Mouse (Mus musculus) MEL (cell line): Measurements from ENCODE around the gene Olfr12. TPM values are rescaled to one million over a fixed set of nuclear protein-coding genes. Genes with fewer than 3 reads are reported as not detected.

ENCODE experiments used
- DNase-seq: peaks from one replicate; pipeline ENCODE4 v3.0.0; 2011; ENCODE audit warnings: low read depth, low spot score
- H3K27ac ChIP-seq: 2 replicates; pipeline ENCODE4 v1.5.1; 2012; ENCODE audit warnings: low read depth, mild to moderate bottlenecking, control low read depth, low read length, moderate library complexity; ENCODE audit not compliant: control insufficient read depth
- H3K27me3 ChIP-seq, 2 experiments: fragments of 150-350 bp in 1 of 2; sonication (generic) in 1 of 2; 2 replicates each; pipeline ENCODE4 v1.6.1; 2012; ENCODE audit warnings: low read length in 2 of 2, mild to moderate bottlenecking in 2 of 2, improper control_type of control experiment in 1 of 2, moderate library complexity in 1 of 2; ENCODE audit not compliant: insufficient read depth in 2 of 2, control insufficient read depth in 1 of 2
- H3K36me3 ChIP-seq, 2 experiments: 2 replicates each; pipeline ENCODE4 v1.6.1; 2012 to 2014; ENCODE audit warnings: low read length in 2 of 2, improper control_type of control experiment in 1 of 2, inconsistent platforms in 1 of 2, mild to moderate bottlenecking in 1 of 2; ENCODE audit not compliant: insufficient read depth in 2 of 2, control insufficient read depth in 1 of 2
- H3K4me1 ChIP-seq, 2 experiments: fragments of 150-350 bp in 1 of 2; sonication (generic) in 1 of 2; 2 replicates each; pipeline ENCODE4 v1.6.1; 2012; ENCODE audit warnings: low read length in 2 of 2, improper control_type of control experiment in 1 of 2, mild to moderate bottlenecking in 1 of 2; ENCODE audit not compliant: insufficient read depth in 2 of 2, control insufficient read depth in 1 of 2
- H3K4me3 ChIP-seq, 2 experiments: fragments of 150-350 bp in 1 of 2; sonication (generic) in 1 of 2; 2 replicates each; pipeline ENCODE4 v1.5.1; 2012; ENCODE audit warnings: low read depth in 2 of 2, low read length in 2 of 2, mild to moderate bottlenecking in 2 of 2, moderate library complexity in 2 of 2, control low read depth in 1 of 2, improper control_type of control experiment in 1 of 2; ENCODE audit not compliant: control insufficient read depth in 1 of 2, insufficient read depth in 1 of 2
- H3K79me2 ChIP-seq: 2 replicates; pipeline ENCODE4 v1.6.1; 2012; ENCODE audit warnings: mild to moderate bottlenecking, low read length, moderate library complexity; ENCODE audit not compliant: control insufficient read depth, poor library complexity, insufficient read depth
- H3K9ac ChIP-seq: 2 replicates; pipeline ENCODE4 v1.6.1; 2012; ENCODE audit warnings: low read depth, mild to moderate bottlenecking, control low read depth, low read length, moderate library complexity; ENCODE audit not compliant: control insufficient read depth, poor library complexity, severe bottlenecking
- H3K9me3 ChIP-seq: fragments of 150-350 bp; sonication (generic); replicated peaks from 2 replicates; pipeline ENCODE4 v1.6.1; 2012; ENCODE audit warnings: mild to moderate bottlenecking, low read length, improper control_type of control experiment, moderate library complexity; ENCODE audit not compliant: insufficient read depth
- BHLHE40 ChIP-seq: IDR thresholded peaks from 2 replicates; pipeline ENCODE4 v1.6.1; 2012; ENCODE audit warnings: low read depth, mild to moderate bottlenecking, inconsistent platforms, low read length, improper control_type of control experiment, borderline replicate concordance
- CHD1 ChIP-seq: IDR thresholded peaks from 2 replicates; pipeline ENCODE4 v1.6.1; 2012; ENCODE audit warnings: low read depth, mild to moderate bottlenecking, inconsistent platforms, low read length, improper control_type of control experiment
- CTCF ChIP-seq, 3 experiments: IDR thresholded peaks in 2 of 3; conservative IDR thresholded peaks in 1 of 3; 2 replicates each; pipeline ENCODE4 v1.5.1; 2011 to 2012; ENCODE audit warnings: low read length in 3 of 3, low read depth in 2 of 3, mild to moderate bottlenecking in 2 of 3, improper control_type of control experiment in 1 of 3, inconsistent platforms in 1 of 3, mixed read lengths in 1 of 3, moderate library complexity in 1 of 3; ENCODE audit not compliant: control insufficient read depth in 1 of 3, insufficient read depth in 1 of 3, poor library complexity in 1 of 3, severe bottlenecking in 1 of 3
- EP300 ChIP-seq, 2 experiments: IDR thresholded peaks; 2 replicates each; pipeline ENCODE4 v1.6.1; 2011; ENCODE audit warnings: improper control_type of control experiment in 2 of 2, low read length in 2 of 2, low read depth in 1 of 2, mild to moderate bottlenecking in 1 of 2
- ETS1 ChIP-seq: IDR thresholded peaks from 2 replicates; pipeline ENCODE4 v1.6.1; 2012; ENCODE audit warnings: low read depth, mild to moderate bottlenecking, inconsistent platforms, low read length, improper control_type of control experiment, moderate library complexity
- GABPA ChIP-seq: IDR thresholded peaks from 2 replicates; pipeline ENCODE4 v1.6.1; 2012; ENCODE audit warnings: low read depth, mild to moderate bottlenecking, inconsistent platforms, low read length, improper control_type of control experiment, moderate library complexity
- GATA1 ChIP-seq: IDR thresholded peaks from 2 replicates; pipeline ENCODE4 v1.6.1; 2011; ENCODE audit warnings: low read depth, low read length, improper control_type of control experiment
- HCFC1 ChIP-seq: IDR thresholded peaks from 2 replicates; pipeline ENCODE4 v1.6.1; 2012; ENCODE audit warnings: low read depth, mild to moderate bottlenecking, inconsistent platforms, low read length, improper control_type of control experiment, moderate library complexity
- JUND ChIP-seq: IDR thresholded peaks from 2 replicates; pipeline ENCODE4 v1.6.1; 2011; ENCODE audit warnings: low read depth, mild to moderate bottlenecking, improper control_type of control experiment, low read length
- MAZ ChIP-seq: IDR thresholded peaks from 2 replicates; pipeline ENCODE4 v1.6.1; 2012; ENCODE audit warnings: low read depth, mild to moderate bottlenecking, inconsistent platforms, low read length, improper control_type of control experiment
- MEF2A ChIP-seq: IDR thresholded peaks from 2 replicates; pipeline ENCODE4 v1.6.1; 2014; ENCODE audit warnings: low read depth, mild to moderate bottlenecking, inconsistent platforms, low read length, improper control_type of control experiment; ENCODE audit not compliant: poor library complexity, insufficient replicate concordance, severe bottlenecking; ENCODE audit errors: extremely low read depth
- MXI1 ChIP-seq: IDR thresholded peaks from 2 replicates; pipeline ENCODE4 v1.6.1; 2011; ENCODE audit warnings: mild to moderate bottlenecking, low read depth, low read length, improper control_type of control experiment
- NELFE ChIP-seq: IDR thresholded peaks from 2 replicates; pipeline ENCODE4 v1.6.1; 2011; ENCODE audit warnings: low read depth, low read length, improper control_type of control experiment
- NRF1 ChIP-seq: IDR thresholded peaks from 2 replicates; pipeline ENCODE4 v1.6.1; 2014; ENCODE audit warnings: low read depth, mild to moderate bottlenecking, inconsistent platforms, low read length, improper control_type of control experiment, moderate library complexity; ENCODE audit not compliant: poor library complexity, insufficient read depth, severe bottlenecking
- POLR2A ChIP-seq, 2 experiments: IDR thresholded peaks; 2 replicates each; pipeline ENCODE4 v1.6.1; 2011 to 2012; ENCODE audit warnings: low read length in 2 of 2, mild to moderate bottlenecking in 2 of 2, control low read depth in 1 of 2, improper control_type of control experiment in 1 of 2, low read depth in 1 of 2, moderate library complexity in 1 of 2; ENCODE audit not compliant: control insufficient read depth in 1 of 2, insufficient read depth in 1 of 2, poor library complexity in 1 of 2
- POLR2AphosphoS2 ChIP-seq: IDR thresholded peaks from 2 replicates; pipeline ENCODE4 v1.6.1; 2011; ENCODE audit warnings: low read length, improper control_type of control experiment
- RAD21 ChIP-seq: IDR thresholded peaks from 2 replicates; pipeline ENCODE4 v1.6.1; 2011; ENCODE audit warnings: mild to moderate bottlenecking, low read depth, low read length, improper control_type of control experiment
- RCOR1 ChIP-seq: IDR thresholded peaks from 2 replicates; pipeline ENCODE4 v1.6.1; 2012; ENCODE audit warnings: low read depth, mild to moderate bottlenecking, inconsistent platforms, low read length, improper control_type of control experiment
- SIN3A ChIP-seq: IDR thresholded peaks from 2 replicates; pipeline ENCODE4 v1.6.1; 2012; ENCODE audit warnings: low read length, improper control_type of control experiment, inconsistent platforms
- SMC3 ChIP-seq: IDR thresholded peaks from 2 replicates; pipeline ENCODE4 v1.6.1; 2011; ENCODE audit warnings: low read depth, low read length, improper control_type of control experiment
- TAL1 ChIP-seq: IDR thresholded peaks from 2 replicates; pipeline ENCODE4 v1.6.1; 2012; ENCODE audit warnings: mild to moderate bottlenecking, inconsistent platforms, low read length, moderate library complexity, mixed read lengths
- TBP ChIP-seq: IDR thresholded peaks from 2 replicates; pipeline ENCODE4 v1.8.0; 2011; ENCODE audit warnings: low read depth, low read length, improper control_type of control experiment
- USF1 ChIP-seq: IDR thresholded peaks from 2 replicates; pipeline ENCODE4 v1.6.1; 2014; ENCODE audit warnings: low read depth, mild to moderate bottlenecking, inconsistent platforms, low read length, improper control_type of control experiment, moderate library complexity
- USF2 ChIP-seq, 2 experiments: IDR thresholded peaks; 2 replicates each; pipeline ENCODE4 v1.6.1; 2011 to 2012; ENCODE audit warnings: improper control_type of control experiment in 2 of 2, low read length in 2 of 2, borderline replicate concordance in 1 of 2, inconsistent platforms in 1 of 2, low read depth in 1 of 2, mild to moderate bottlenecking in 1 of 2; ENCODE audit not compliant: insufficient read depth in 1 of 2
- ZC3H11A ChIP-seq: IDR thresholded peaks from 2 replicates; pipeline ENCODE4 v1.6.1; 2012; ENCODE audit warnings: low read depth, mild to moderate bottlenecking, inconsistent platforms, low read length, improper control_type of control experiment
- ZKSCAN1 ChIP-seq: IDR thresholded peaks from 2 replicates; pipeline ENCODE4 v1.6.1; 2012; ENCODE audit warnings: low read depth, mild to moderate bottlenecking, inconsistent platforms, low read length, improper control_type of control experiment, moderate library complexity
- ZMIZ1 ChIP-seq: IDR thresholded peaks from 2 replicates; pipeline ENCODE4 v1.6.1; 2012; ENCODE audit warnings: low read depth, mild to moderate bottlenecking, inconsistent platforms, low read length, improper control_type of control experiment, moderate library complexity
- polyA plus RNA-seq, 2 experiments: library from polyadenylated mRNA; stranded (reverse) in 1 of 2; unstranded in 1 of 2; fragments of >175 nt in 1 of 2; fragments of >200 nt in 1 of 2; gene quantifications; 2 replicates each; pipeline versions ENCODE4 v1.2.1 to v1.2.4; 2012; ENCODE audit warnings: low replicate concordance in 2 of 2, low read depth in 1 of 2; ENCODE audit not compliant: insufficient read length in 2 of 2, insufficient read depth in 1 of 2, missing spikeins in 1 of 2
- total RNA-seq: library from RNA; depleted of rRNA; stranded (reverse); fragments of 300-350 nt; gene quantifications from 2 replicates; pipeline ENCODE4 v1.2.3, GENCODE M21; 2012

Gene Olfr12
- total and polyA plus RNA-seq, 3 experiments, result not detected

- peaks cover 4 to 5% of the 10 kb centered on the region in 2 experiments; a peak in 3 of 4 replicates for H3K27me3 ChIP-seq
- H3K9ac ChIP-seq, result no peak within 1 kb of the TSS
- TF ChIP-seq CTCF (IDR thresholded peaks at IDR 0.05 in 2 of 3, conservative IDR thresholded peaks at IDR 0.05 in 1 of 3; ENCODE audit: control insufficient read depth in 1 of 3, insufficient read depth in 1 of 3, low read depth in 2 of 3, low read length in 3 of 3, poor library complexity in 1 of 3, severe bottlenecking in 1 of 3), result no peak
- no peak for TF ChIP-seq POLR2A (IDR thresholded peaks at IDR 0.05; ENCODE audit: control insufficient read depth in 1 of 2, insufficient read depth in 1 of 2, low read depth in 1 of 2, low read length in 2 of 2, poor library complexity in 1 of 2)
- no peak for TF ChIP-seq MAZ
- TF ChIP-seq SMC3, result no peak
- TF ChIP-seq GATA1, result no peak
- TF ChIP-seq JUND, result no peak
- TF ChIP-seq RAD21, result no peak
- no peak for TF ChIP-seq NRF1
- TF ChIP-seq ETS1, result no peak
- TF ChIP-seq POLR2AphosphoS2, result no peak
- no peak for TF ChIP-seq TAL1
- no peak for TF ChIP-seq BHLHE40
- TF ChIP-seq SIN3A, result no peak
- TF ChIP-seq ZMIZ1, result no peak
- TF ChIP-seq GABPA, result no peak
- TF ChIP-seq CHD1, result no peak
- TF ChIP-seq TBP, result no peak
- no peak for TF ChIP-seq MXI1
- TF ChIP-seq MEF2A, result no peak
- TF ChIP-seq ZKSCAN1, result no peak
- no peaks in the 10 kb centered on the region for H3K9me3 ChIP-seq
- H3K4me3 ChIP-seq, result no peak within 1 kb of the TSS
- H3K79me2 ChIP-seq, result no peaks in the 10 kb centered on the region
- H3K36me3 ChIP-seq, result no peaks in the 10 kb centered on the region
- no peak for DNase-seq
- H3K27ac ChIP-seq, result no peak within 1 kb of the TSS
- H3K4me1 ChIP-seq, result no peaks in the 10 kb centered on the region
These were observed 12.1 kb upstream of the Olfr12 start, which contains the start of gene Olfr1410 for GRCm38 (mm10) chr1:92605482-92605881. Olfr1410 (plus strand) TSS chr1:92605782.

- Histone ChIP-seq H3K27me3 (peaks cover 0 to 5% of the 10 kb centered on the region in 2 experiments; a peak in 2 of 4 replicates), H3K36me3 (no peaks in the 10 kb centered on the region), H3K79me2 (no peaks in the 10 kb centered on the region), H3K27ac (no peak overlapping the region), H3K9me3 (no peaks in the 10 kb centered on the region), H3K9ac (no peak overlapping the region), H3K4me3 (no peak overlapping the region), H3K4me1 (no peaks in the 10 kb centered on the region)
- TF ChIP-seq RAD21 (no peak), GATA1 (no peak), USF2 (IDR thresholded peaks at IDR 0.05; ENCODE audit: borderline replicate concordance in 1 of 2, insufficient read depth in 1 of 2, low read depth in 1 of 2, low read length in 2 of 2) (no peak), NELFE (no peak), USF1 (no peak), RCOR1 (no peak), HCFC1 (no peak), TAL1 (no peak), ZC3H11A (no peak), EP300 (IDR thresholded peaks at IDR 0.05; ENCODE audit: low read depth in 1 of 2, low read length in 2 of 2) (no peak)
- no peak for DNase-seq
These were observed 9.9 kb upstream of the Olfr12 start for GRCm38 (mm10) chr1:92607711-92608110.
